Mouse (Mus musculus): ENCODE measurements at regions not wholly inside any gene's neighbourhood (a gene's known extent, or its start where the extent isn't known, plus 50 kb on each side); places are given as distances from the start of the nearest gene placed in this dataset.

DNA sequence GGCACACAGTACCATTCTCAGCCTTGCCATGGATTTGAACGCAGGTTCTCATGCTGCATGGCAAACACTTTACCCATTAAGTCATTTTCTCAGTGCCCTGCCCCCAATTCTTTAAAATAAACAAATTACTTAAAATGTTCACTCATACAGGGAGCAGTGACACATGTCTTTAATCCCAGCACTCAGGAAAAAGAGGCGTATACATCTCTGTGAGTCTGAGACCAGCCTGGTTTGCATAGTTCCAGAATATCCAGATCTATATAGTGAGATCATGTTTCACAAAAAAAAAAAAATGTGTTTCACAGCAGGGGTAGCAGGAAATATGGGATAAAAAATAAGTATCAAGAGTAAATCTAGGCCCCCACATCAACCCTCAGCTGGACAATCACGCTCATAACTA lies 191.5 kb downstream of the Rps12 start:
- Histone ChIP-seq H3K4me1 (ENCODE audit: control insufficient read depth, insufficient read depth, low read length) (no peaks in the 10 kb centered on the region), H3K9me3 (replicated peaks; ENCODE audit: control insufficient read depth, low read length) (no peaks in the 10 kb centered on the region), H3K36me3 (ENCODE audit: control insufficient read depth, insufficient read depth) (no peaks in the 10 kb centered on the region), H3K4me3 (ENCODE audit: low read length) (no peak overlapping the region), H3K4me2 (ENCODE audit: low read depth, low read length) (no peak overlapping the region), H3K27me3 (ENCODE audit: control insufficient read depth, insufficient read depth, low read length) (no peaks in the 10 kb centered on the region), H3K9ac (ENCODE audit: low read length) (no peak overlapping the region), H3K27ac (ENCODE audit: low read length) (no peak overlapping the region)
- 79% methylated on average over 3 of the region's 3 CpGs for WGBS
- no peak for ATAC-seq (replicated peaks; ENCODE audit: extremely low read depth, insufficient read depth, low FRiP score)

DNA sequence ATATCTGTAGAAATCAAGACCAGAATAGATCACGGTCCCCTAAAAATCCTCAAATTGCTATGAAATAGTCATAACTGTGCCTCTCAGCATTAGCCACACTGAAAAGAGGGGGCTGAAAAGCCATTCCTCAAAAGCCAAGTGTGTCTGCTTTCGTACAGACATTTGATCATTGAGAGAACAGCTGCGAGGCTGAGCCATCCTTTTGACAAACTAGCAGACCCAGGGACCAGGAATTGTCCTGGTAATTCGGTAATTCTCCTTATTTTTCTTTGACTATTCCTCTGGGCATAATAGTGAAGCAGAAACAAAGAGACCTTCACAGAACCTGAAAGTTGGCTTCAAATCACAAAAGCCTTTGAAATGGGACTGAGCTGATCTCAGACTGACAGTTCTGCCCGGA lies 206.8 kb downstream of the Rps12 start:
- 75% methylated on average over 5 of the region's 5 CpGs for WGBS
- no peak for ATAC-seq (replicated peaks; ENCODE audit: extremely low read depth, insufficient read depth, low FRiP score)
- no peaks in the 10 kb centered on the region for H3K27me3 ChIP-seq (ENCODE audit: control insufficient read depth, insufficient read depth, low read length)

DNA sequence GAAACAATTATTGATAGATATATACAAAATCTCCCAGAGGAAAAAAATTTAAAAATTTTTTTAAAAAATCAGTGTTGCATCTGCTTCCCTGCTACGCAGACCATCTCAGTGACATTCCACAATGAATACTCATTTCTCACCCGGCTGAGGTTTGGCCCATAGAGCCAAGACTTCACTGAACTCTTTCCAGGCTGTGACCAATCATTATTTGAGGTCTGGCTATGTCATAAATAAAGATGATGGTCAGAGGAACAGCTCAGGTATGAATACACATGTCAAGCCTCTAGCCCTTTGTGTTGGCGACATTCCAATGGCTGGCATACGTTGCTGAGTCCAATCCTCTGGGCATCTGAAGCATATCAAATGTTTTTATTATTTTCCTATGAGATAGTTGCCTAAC lies 216.1 kb downstream of the Rps12 start:
- H3K36me3 ChIP-seq (ENCODE audit: control insufficient read depth, insufficient read depth): no peaks in the 10 kb centered on the region
- H3K27me3 ChIP-seq (ENCODE audit: control insufficient read depth, insufficient read depth, low read length): no peaks in the 10 kb centered on the region
- H3K9me3 ChIP-seq (replicated peaks; ENCODE audit: control insufficient read depth, low read length): no peaks in the 10 kb centered on the region
- H3K4me2 ChIP-seq (ENCODE audit: low read depth, low read length): no peak overlapping the region
- no peaks in the 10 kb centered on the region for H3K4me1 ChIP-seq (ENCODE audit: control insufficient read depth, insufficient read depth, low read length)
- 79% methylated on average over 4 of the region's 4 CpGs for WGBS
- no peak overlapping the region for H3K4me3 ChIP-seq (ENCODE audit: low read length)
- H3K27ac ChIP-seq (ENCODE audit: low read length): no peak overlapping the region
- ATAC-seq (replicated peaks; ENCODE audit: extremely low read depth, insufficient read depth, low FRiP score): no peak
- no peak overlapping the region for H3K9ac ChIP-seq (ENCODE audit: low read length)

More for the DNA sequence above, 206.8 kb downstream of the Rps12 start:
- H3K9me3 ChIP-seq (replicated peaks; ENCODE audit: control insufficient read depth, low read length): no peaks in the 10 kb centered on the region
- no peak overlapping the region for H3K9ac ChIP-seq (ENCODE audit: low read length)
- H3K36me3 ChIP-seq (ENCODE audit: control insufficient read depth, insufficient read depth): no peaks in the 10 kb centered on the region
- H3K4me1 ChIP-seq (ENCODE audit: control insufficient read depth, insufficient read depth, low read length): no peaks in the 10 kb centered on the region
- no peak overlapping the region for H3K27ac ChIP-seq (ENCODE audit: low read length)
- H3K4me3 ChIP-seq (ENCODE audit: low read length): no peak overlapping the region
- no peak overlapping the region for H3K4me2 ChIP-seq (ENCODE audit: low read depth, low read length)

DNA sequence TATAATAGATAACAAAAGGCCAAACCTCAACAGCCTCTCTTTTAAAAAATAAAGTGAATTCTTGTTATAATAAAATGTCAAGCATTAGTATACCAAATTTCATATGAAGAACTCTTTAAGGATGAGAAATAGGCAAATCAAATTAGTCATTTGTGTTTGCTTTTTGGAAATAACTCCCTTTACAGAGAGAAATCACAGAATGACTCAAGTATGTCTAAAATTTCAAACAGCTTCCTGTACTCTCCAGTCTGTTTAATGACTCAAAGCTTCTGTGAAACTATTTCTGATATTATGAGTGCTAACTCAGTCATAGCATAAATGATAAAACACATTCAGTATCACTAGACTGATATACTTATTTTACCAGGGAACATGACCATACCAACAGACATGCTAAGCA lies 217.7 kb downstream of the Rps12 start:
- Histone ChIP-seq H3K9me3 (replicated peaks; ENCODE audit: control insufficient read depth, low read length) (no peaks in the 10 kb centered on the region), H3K9ac (ENCODE audit: low read length) (no peak overlapping the region), H3K4me3 (ENCODE audit: low read length) (no peak overlapping the region), H3K4me1 (ENCODE audit: control insufficient read depth, insufficient read depth, low read length) (no peaks in the 10 kb centered on the region), H3K27me3 (ENCODE audit: control insufficient read depth, insufficient read depth, low read length) (no peaks in the 10 kb centered on the region), H3K4me2 (ENCODE audit: low read depth, low read length) (no peak overlapping the region), H3K27ac (ENCODE audit: low read length) (no peak overlapping the region), H3K36me3 (ENCODE audit: control insufficient read depth, insufficient read depth) (no peaks in the 10 kb centered on the region)
- no peak for ATAC-seq (replicated peaks; ENCODE audit: extremely low read depth, insufficient read depth, low FRiP score)

DNA sequence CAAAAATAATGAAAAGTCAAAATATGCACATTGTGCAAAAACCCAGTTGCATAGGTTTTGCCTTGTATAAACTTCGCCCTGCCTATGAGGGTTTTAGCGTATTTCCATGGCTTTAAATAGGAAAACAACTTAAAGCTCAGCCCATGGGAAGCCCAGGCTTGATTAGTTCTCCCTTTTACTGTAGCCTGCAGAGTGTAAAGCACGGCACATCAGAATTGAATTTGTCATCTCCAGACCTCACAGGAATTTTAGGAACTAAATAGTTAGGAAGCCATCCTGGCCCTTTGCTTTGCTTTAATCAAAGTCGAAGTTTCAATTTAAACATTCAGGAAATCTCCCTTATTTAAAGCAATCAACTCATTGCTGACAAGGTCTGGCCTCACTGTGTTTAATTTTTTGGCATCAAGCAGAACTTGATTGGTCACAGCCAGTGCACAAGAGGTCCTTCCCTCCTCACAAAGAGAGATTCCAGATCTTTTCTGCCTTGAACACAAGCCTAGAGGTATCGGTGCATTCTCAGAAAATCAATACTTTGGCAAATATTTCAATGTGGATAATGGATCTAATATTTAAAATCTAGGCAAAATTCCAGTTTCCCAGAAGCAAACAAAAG lies 211.8 kb upstream of the Eya4 start:
- Histone ChIP-seq H3K4me2 (ENCODE audit: low read depth, low read length) (no peak overlapping the region), H3K9ac (ENCODE audit: low read length) (no peak overlapping the region), H3K36me3 (ENCODE audit: control insufficient read depth, insufficient read depth) (no peaks in the 10 kb centered on the region), H3K4me3 (ENCODE audit: low read length) (no peak overlapping the region), H3K27me3 (ENCODE audit: control insufficient read depth, insufficient read depth, low read length) (no peaks in the 10 kb centered on the region), H3K9me3 (replicated peaks; ENCODE audit: control insufficient read depth, low read length) (no peaks in the 10 kb centered on the region), H3K4me1 (ENCODE audit: control insufficient read depth, insufficient read depth, low read length) (no peaks in the 10 kb centered on the region), H3K27ac (ENCODE audit: low read length) (no peak overlapping the region)
- 72% methylated on average over 5 of the region's 5 CpGs for WGBS
- no peak for ATAC-seq (replicated peaks; ENCODE audit: extremely low read depth, insufficient read depth, low FRiP score)

DNA sequence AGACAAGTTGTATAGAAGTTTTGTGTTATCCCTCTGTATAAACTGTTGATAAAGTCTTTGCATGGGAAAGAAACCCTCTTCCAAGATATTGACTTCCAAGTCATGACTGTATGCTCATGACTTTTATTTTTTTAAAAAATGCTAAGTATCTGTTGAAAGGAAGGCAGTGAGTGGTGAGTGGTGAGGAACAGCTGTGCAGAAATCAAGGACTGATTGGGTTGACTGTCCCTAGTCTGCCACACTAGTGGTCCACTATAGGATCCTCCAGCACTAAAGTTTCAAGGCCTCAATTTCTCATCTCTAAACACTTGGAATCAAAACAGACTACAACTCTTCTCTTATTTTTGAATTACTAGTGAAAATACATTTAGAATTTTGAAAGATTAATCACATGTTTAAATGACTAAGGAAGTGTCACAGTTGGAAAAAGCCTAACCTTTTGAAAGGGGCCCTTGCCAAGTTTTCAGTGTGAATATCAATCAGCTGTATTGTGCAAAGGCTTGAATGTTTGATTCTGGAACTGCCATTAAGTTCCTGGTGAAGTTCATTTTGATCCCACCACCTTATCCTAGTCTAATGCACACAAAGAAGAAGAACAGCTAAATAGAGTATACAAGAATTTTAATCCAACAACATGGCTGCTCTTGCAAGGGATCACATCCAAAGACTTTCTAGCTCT lies 209.5 kb upstream of the Eya4 start:
- Histone ChIP-seq H3K4me3 (ENCODE audit: low read length) (no peak overlapping the region), H3K4me2 (ENCODE audit: low read depth, low read length) (no peak overlapping the region), H3K36me3 (ENCODE audit: control insufficient read depth, insufficient read depth) (no peaks in the 10 kb centered on the region), H3K9me3 (replicated peaks; ENCODE audit: control insufficient read depth, low read length) (no peaks in the 10 kb centered on the region), H3K4me1 (ENCODE audit: control insufficient read depth, insufficient read depth, low read length) (no peaks in the 10 kb centered on the region), H3K9ac (ENCODE audit: low read length) (no peak overlapping the region), H3K27me3 (ENCODE audit: control insufficient read depth, insufficient read depth, low read length) (no peaks in the 10 kb centered on the region), H3K27ac (ENCODE audit: low read length) (no peak overlapping the region)
- no peak for ATAC-seq (replicated peaks; ENCODE audit: extremely low read depth, insufficient read depth, low FRiP score)

DNA sequence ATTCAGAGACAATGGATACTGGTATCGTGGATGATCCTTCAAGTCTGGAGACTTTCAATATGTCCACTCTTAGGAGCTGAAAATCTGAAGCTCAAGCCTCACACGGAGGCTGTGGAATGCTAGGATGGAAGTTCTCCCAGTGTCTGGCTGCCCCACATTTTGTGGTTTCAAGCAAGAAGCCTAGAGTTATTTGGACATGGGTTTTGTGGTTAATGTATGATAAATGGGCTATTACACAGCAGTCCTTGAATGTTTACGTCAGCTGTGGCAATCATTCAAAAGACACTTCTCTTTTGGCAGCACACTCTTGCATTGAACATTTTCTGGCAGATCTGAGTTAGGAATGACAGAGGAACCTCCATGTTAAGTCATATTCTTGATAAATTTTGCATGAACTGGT lies 207.2 kb upstream of the Eya4 start:
- Histone ChIP-seq H3K4me3 (ENCODE audit: low read length) (no peak overlapping the region), H3K27ac (ENCODE audit: low read length) (no peak overlapping the region), H3K36me3 (ENCODE audit: control insufficient read depth, insufficient read depth) (no peaks in the 10 kb centered on the region), H3K27me3 (ENCODE audit: control insufficient read depth, insufficient read depth, low read length) (no peaks in the 10 kb centered on the region), H3K9ac (ENCODE audit: low read length) (no peak overlapping the region), H3K9me3 (replicated peaks; ENCODE audit: control insufficient read depth, low read length) (no peaks in the 10 kb centered on the region), H3K4me2 (ENCODE audit: low read depth, low read length) (no peak overlapping the region), H3K4me1 (ENCODE audit: control insufficient read depth, insufficient read depth, low read length) (no peaks in the 10 kb centered on the region)
- 62% methylated on average over 3 of the region's 3 CpGs for WGBS
- no peak for ATAC-seq (replicated peaks; ENCODE audit: extremely low read depth, insufficient read depth, low FRiP score)

DNA sequence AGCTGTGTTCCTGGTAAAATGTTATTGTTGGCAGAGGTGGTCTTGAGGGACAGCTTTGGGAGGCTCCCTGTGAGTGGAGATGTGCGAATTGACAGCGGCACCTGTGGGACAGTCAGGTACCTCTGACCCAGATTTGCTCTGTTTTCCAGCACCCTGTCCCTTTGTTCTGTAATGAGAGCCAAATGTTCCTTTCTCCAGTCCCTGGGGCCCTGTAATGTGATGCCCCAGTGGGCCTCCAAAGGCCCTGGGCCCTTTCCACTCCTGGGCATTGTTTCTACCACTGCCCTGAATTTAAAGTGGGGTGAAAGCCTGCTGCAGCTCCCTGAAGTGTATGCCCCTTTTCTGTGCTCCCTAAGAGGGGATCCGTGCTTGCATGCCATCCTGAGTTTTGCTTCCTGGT lies 198.6 kb upstream of the Eya4 start:
- Histone ChIP-seq H3K9me3 (replicated peaks; ENCODE audit: control insufficient read depth, low read length) (no peaks in the 10 kb centered on the region), H3K27me3 (ENCODE audit: control insufficient read depth, insufficient read depth, low read length) (no peaks in the 10 kb centered on the region), H3K9ac (ENCODE audit: low read length) (no peak overlapping the region), H3K4me1 (ENCODE audit: control insufficient read depth, insufficient read depth, low read length) (no peaks in the 10 kb centered on the region), H3K4me2 (ENCODE audit: low read depth, low read length) (no peak overlapping the region), H3K4me3 (ENCODE audit: low read length) (no peak overlapping the region), H3K36me3 (ENCODE audit: control insufficient read depth, insufficient read depth) (no peaks in the 10 kb centered on the region), H3K27ac (ENCODE audit: low read length) (no peak overlapping the region)
- 44% methylated on average over 3 of the region's 3 CpGs for WGBS
- no peak for ATAC-seq (replicated peaks; ENCODE audit: extremely low read depth, insufficient read depth, low FRiP score)

DNA sequence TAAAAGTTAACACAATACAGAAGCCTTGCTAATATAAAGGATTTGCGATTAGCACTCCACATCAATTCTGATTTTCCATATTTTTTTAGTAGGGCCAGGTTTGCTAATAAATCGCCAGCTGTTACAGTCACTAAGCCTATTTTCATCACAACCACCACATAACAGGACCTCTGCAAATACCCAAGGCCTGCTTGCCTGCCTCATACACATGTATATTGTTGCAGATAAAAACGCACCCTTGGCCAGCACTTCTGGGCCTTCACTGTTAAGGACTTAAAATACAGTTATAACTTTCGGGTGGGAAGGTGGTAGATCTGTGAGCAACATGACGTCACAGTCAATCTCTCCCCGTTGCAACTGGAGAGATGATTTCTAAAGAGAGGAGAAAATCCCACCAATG lies 197.7 kb upstream of the Eya4 start:
- Histone ChIP-seq H3K4me1 (ENCODE audit: control insufficient read depth, insufficient read depth, low read length) (no peaks in the 10 kb centered on the region), H3K27me3 (ENCODE audit: control insufficient read depth, insufficient read depth, low read length) (no peaks in the 10 kb centered on the region), H3K4me2 (ENCODE audit: low read depth, low read length) (no peak overlapping the region), H3K27ac (ENCODE audit: low read length) (no peak overlapping the region), H3K9ac (ENCODE audit: low read length) (no peak overlapping the region), H3K4me3 (ENCODE audit: low read length) (no peak overlapping the region), H3K9me3 (replicated peaks; ENCODE audit: control insufficient read depth, low read length) (no peaks in the 10 kb centered on the region), H3K36me3 (ENCODE audit: control insufficient read depth, insufficient read depth) (no peaks in the 10 kb centered on the region)
- WGBS: 68% methylated on average over 6 of the region's 6 CpGs
- no peak for ATAC-seq (replicated peaks; ENCODE audit: extremely low read depth, insufficient read depth, low FRiP score)
